Mouse (Mus musculus): Measurements from ENCODE around the gene Itgb6. TPM values are rescaled to one million over a fixed set of nuclear protein-coding genes. Genes with fewer than 3 reads are reported as not detected.

The Itgb6 gene
- total RNA-seq, 2 experiments from 2014 or later = 0.11 to 0.41 TPM

- intact Hi-C loops (cut with DNase I) = no loop called here
- no peak for DNase-seq (ENCODE audit: low spot score in 2 of 2)
Measured at GRCm38 (mm10) chr2:60552902-60553682, 169.4 kb downstream of the Itgb6 start, which contains the start of gene Pla2r1. TSS of gene Pla2r1 (minus strand) at chr2:60553308.

- intact Hi-C loops (cut with DNase I) = no loop called here
- no peak for DNase-seq (ENCODE audit: low spot score in 2 of 2)
Measured at GRCm38 (mm10) chr2:60552177-60552901, 170.1 kb downstream of the Itgb6 start.

GRCm38 (mm10) chr2:60551673-60552072 lies 170.8 kb downstream of the Itgb6 start:
- no peak for DNase-seq (ENCODE audit: low spot score in 2 of 2)
- intact Hi-C loops (cut with DNase I) = no loop called here

GRCm38 (mm10) chr2:60550521-60550920 lies 171.9 kb downstream of the Itgb6 start:
- DNase-seq (ENCODE audit: low spot score in 2 of 2) = no peak
- intact Hi-C loops (cut with DNase I) = no loop called here

DNA sequence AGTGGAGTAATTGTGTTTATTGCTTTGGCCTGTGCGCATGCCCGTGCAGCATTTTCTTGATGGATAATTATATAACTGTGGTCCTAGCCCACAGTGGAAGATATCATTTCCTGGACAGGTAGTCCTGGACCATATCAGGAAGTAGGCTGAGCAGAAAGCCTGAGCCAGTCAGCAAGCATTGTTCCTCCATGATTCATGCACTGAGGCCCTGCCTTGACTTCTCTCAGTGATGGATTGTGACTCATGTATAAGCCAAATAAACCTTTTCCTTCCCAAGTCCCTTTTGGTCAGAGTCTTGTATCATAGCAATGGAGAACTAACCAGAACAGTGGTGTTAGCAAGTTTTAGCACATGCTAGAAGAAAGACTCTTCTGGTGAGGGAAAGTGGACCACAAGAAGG lies 172.6 kb downstream of the Itgb6 start:
- no peak for DNase-seq (ENCODE audit: low spot score in 2 of 2)
- intact Hi-C loops (cut with DNase I) = no loop called here

Other genes with a start within 250 kb of the Itgb6 start
- gene Pla2r1, start 169.3 kb downstream of the Itgb6 start, total RNA-seq (2021) = under 1 TPM; 0.27 to 0.69 TPM
- gene Rbms1, start 240.5 kb upstream of the Itgb6 start, total RNA-seq (2021) = 10 to 100 TPM; 18.9 to 23.6 TPM

All from left cerebral cortex, postnatal 25 days (tissue).